Mouse (Mus musculus): ENCODE data around the gene Glb1l. TPM values are rescaled to one million over a fixed set of nuclear protein-coding genes. Genes with fewer than 3 reads are reported as not detected.
A peak's percentile ranks its signal among the peaks of the same experiment; 100 is the strongest.
"Not testable (repeated sequence)": the region's sequence is repeated elsewhere in the genome, so short reads cannot be mapped to it uniquely, and the experiment has no call there.

Gene Glb1l
- polyA plus RNA-seq, 1 experiment = 10.8 TPM

GRCm38 (mm10) chr1:75239591-75239990 lies 29.0 kb upstream of the Glb1l start:
- TF ChIP-seq CTCF (IDR thresholded peaks at IDR 0.05; ENCODE audit: borderline replicate concordance, insufficient read depth, low read depth, low read length) (no peak), POLR2A (IDR thresholded peaks at IDR 0.05; ENCODE audit: borderline replicate concordance, insufficient read depth, low read length) (no peak)
- Histone ChIP-seq H3K4me1 (ENCODE audit: control insufficient read depth, insufficient read depth, low read length) (peaks cover 29% of the 10 kb centered on the region), H3K27ac (ENCODE audit: insufficient read depth, low read length) (peak overlapping the region; percentile 77; the same call in 1 of the 2 replicates), H3K27me3 (ENCODE audit: control insufficient read depth, insufficient read depth, low read length) (no peaks in the 10 kb centered on the region), H3K4me3 (replicated peaks; ENCODE audit: insufficient read depth, low read depth, low read length) (no peak overlapping the region)
- peak; percentile 63 to 79 for DNase-seq
- 23% methylated on average over 10 of the region's 10 CpGs for WGBS

- Histone ChIP-seq H3K27ac (ENCODE audit: insufficient read depth, low read length) (peak within 1 kb of the TSS; percentile 100), H3K27me3 (ENCODE audit: control insufficient read depth, insufficient read depth, low read length) (no peaks in the 10 kb centered on the region), H3K4me3 (replicated peaks; ENCODE audit: insufficient read depth, low read depth, low read length) (peak within 1 kb of the TSS; percentile 90), H3K4me1 (ENCODE audit: control insufficient read depth, insufficient read depth, low read length) (peaks cover 29% of the 10 kb centered on the region)
- WGBS = under 1% methylated on average over 64 of the region's 64 CpGs
- TF ChIP-seq CTCF (IDR thresholded peaks at IDR 0.05; ENCODE audit: borderline replicate concordance, insufficient read depth, low read depth, low read length) (no peak), POLR2A (IDR thresholded peaks at IDR 0.05; ENCODE audit: borderline replicate concordance, insufficient read depth, low read length) (peak; percentile 93)
- DNase-seq = peak; percentile 93 to 95
These were observed 25.8 kb upstream of the Glb1l start, which contains the start of gene Dnajb2 for GRCm38 (mm10) chr1:75236117-75237050. TSS of gene Dnajb2 (plus strand) at chr1:75236406.

- peaks cover 24% of the 10 kb centered on the region for H3K4me1 ChIP-seq (ENCODE audit: control insufficient read depth, insufficient read depth, low read length)
- H3K4me3 ChIP-seq (replicated peaks; ENCODE audit: insufficient read depth, low read depth, low read length) = no peak overlapping the region
- H3K27me3 ChIP-seq (ENCODE audit: control insufficient read depth, insufficient read depth, low read length) = no peaks in the 10 kb centered on the region
- DNase-seq = peak; percentile 84 to 89
- TF ChIP-seq POLR2A (IDR thresholded peaks at IDR 0.05; ENCODE audit: borderline replicate concordance, insufficient read depth, low read length) (no peak), CTCF (IDR thresholded peaks at IDR 0.05; ENCODE audit: borderline replicate concordance, insufficient read depth, low read depth, low read length) (peak; percentile 90)
- WGBS = under 1% methylated on average over 8 of the region's 8 CpGs
- H3K27ac ChIP-seq (ENCODE audit: insufficient read depth, low read length) = no peak overlapping the region
These were observed 24.0 kb upstream of the Glb1l start for GRCm38 (mm10) chr1:75234606-75235005.

- DNase-seq; H3K4me3 ChIP-seq (replicated peaks; ENCODE audit: insufficient read depth, low read depth, low read length); H3K27me3 ChIP-seq (ENCODE audit: control insufficient read depth, insufficient read depth, low read length); H3K27ac ChIP-seq (ENCODE audit: insufficient read depth, low read length): not testable (repeated sequence)
- peaks cover 10% of the 10 kb centered on the region for H3K4me1 ChIP-seq (ENCODE audit: control insufficient read depth, insufficient read depth, low read length)
- 78% methylated on average over 4 of the region's 4 CpGs for WGBS
These were observed 21.9 kb upstream of the Glb1l start for GRCm38 (mm10) chr1:75232489-75232888.

GRCm38 (mm10) chr1:75231664-75232152 lies 21.1 kb upstream of the Glb1l start, which contains the start of gene A630095N17Rik:
TSS of gene A630095N17Rik (minus strand) at chr1:75232102.
- DNase-seq = no peak
- Histone ChIP-seq H3K27ac (ENCODE audit: insufficient read depth, low read length) (no peak within 1 kb of the TSS), H3K4me3 (replicated peaks; ENCODE audit: insufficient read depth, low read depth, low read length) (no peak within 1 kb of the TSS), H3K27me3 (ENCODE audit: control insufficient read depth, insufficient read depth, low read length) (no peaks in the 10 kb centered on the region), H3K4me1 (ENCODE audit: control insufficient read depth, insufficient read depth, low read length) (peaks cover 10% of the 10 kb centered on the region)
- no peak for TF ChIP-seq POLR2A (IDR thresholded peaks at IDR 0.05; ENCODE audit: borderline replicate concordance, insufficient read depth, low read length)
- no peak for TF ChIP-seq CTCF (IDR thresholded peaks at IDR 0.05; ENCODE audit: borderline replicate concordance, insufficient read depth, low read depth, low read length)
- 77% methylated on average over 5 of the region's 5 CpGs for WGBS

- WGBS = 87% methylated on average over 4 of the region's 4 CpGs
- no peak overlapping the region for H3K27ac ChIP-seq (ENCODE audit: insufficient read depth, low read length)
- no peak overlapping the region for H3K4me3 ChIP-seq (replicated peaks; ENCODE audit: insufficient read depth, low read depth, low read length)
- no peak for DNase-seq
- TF ChIP-seq POLR2A (IDR thresholded peaks at IDR 0.05; ENCODE audit: borderline replicate concordance, insufficient read depth, low read length) (no peak), CTCF (IDR thresholded peaks at IDR 0.05; ENCODE audit: borderline replicate concordance, insufficient read depth, low read depth, low read length) (no peak)
- no peaks in the 10 kb centered on the region for H3K27me3 ChIP-seq (ENCODE audit: control insufficient read depth, insufficient read depth, low read length)
- peaks cover 10% of the 10 kb centered on the region for H3K4me1 ChIP-seq (ENCODE audit: control insufficient read depth, insufficient read depth, low read length)
These were observed 20.6 kb upstream of the Glb1l start for GRCm38 (mm10) chr1:75231224-75231623.

- H3K27ac ChIP-seq (ENCODE audit: insufficient read depth, low read length) = no peak overlapping the region
- no peak for DNase-seq
- H3K4me3 ChIP-seq (replicated peaks; ENCODE audit: insufficient read depth, low read depth, low read length) = no peak overlapping the region
- peaks cover 5% of the 10 kb centered on the region for H3K4me1 ChIP-seq (ENCODE audit: control insufficient read depth, insufficient read depth, low read length)
- no peaks in the 10 kb centered on the region for H3K27me3 ChIP-seq (ENCODE audit: control insufficient read depth, insufficient read depth, low read length)
- no peak for TF ChIP-seq CTCF (IDR thresholded peaks at IDR 0.05; ENCODE audit: borderline replicate concordance, insufficient read depth, low read depth, low read length)
- no peak for TF ChIP-seq POLR2A (IDR thresholded peaks at IDR 0.05; ENCODE audit: borderline replicate concordance, insufficient read depth, low read length)
- WGBS = 78% methylated on average over 7 of the region's 7 CpGs
These were observed 19.9 kb upstream of the Glb1l start for GRCm38 (mm10) chr1:75230335-75230994.
